ENCODE assay signal across 9 mouse cellular contexts in the genomic region with DNA sequence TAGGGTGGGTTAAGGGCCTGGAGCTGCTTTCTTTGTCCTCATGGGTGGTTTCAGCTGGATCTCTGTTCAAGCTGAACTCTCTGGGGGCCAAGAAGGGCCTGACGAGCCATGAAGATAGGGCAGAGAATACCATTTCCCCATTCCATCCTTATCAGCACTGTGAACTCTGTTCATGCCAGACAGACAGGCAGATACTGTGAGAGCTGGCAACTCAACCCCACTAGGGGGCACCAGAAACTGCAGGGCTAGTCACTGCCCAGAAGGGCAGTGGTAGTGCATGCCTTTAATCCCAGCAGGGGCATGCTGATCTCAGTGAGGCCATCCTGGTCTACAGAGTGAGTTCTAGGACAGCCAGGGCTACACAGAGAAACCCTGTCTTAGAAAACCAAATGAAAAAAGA. TPM values are rescaled to one million over a fixed set of nuclear protein-coding genes. Genes with fewer than 3 reads are reported as not detected.
DNase-seq lines count a peak whose midpoint lies in the region; ATAC-seq and TF ChIP-seq lines count a peak whose summit lies in the region.
"Had no signal": no experiment of that assay in that cellular context is flagged by ENCODE, and none has a peak within 500 bp of the region (broad histone marks: within the 10 kb centered on the region; RNA-seq: fewer than 3 reads in every experiment).

No protein-coding gene starts in this region.

- TF ChIP-seq CTCF in brain, embryonic 14.5 days (IDR thresholded peaks at IDR 0.05; ENCODE audit: borderline replicate concordance, extremely low read depth, insufficient read depth, insufficient read length), result peak; percentile 56; the same call in 1 of the 2 replicates
- peak; percentile 65 for TF ChIP-seq CTCF in lung, adult 2 months (IDR thresholded peaks at IDR 0.05; ENCODE audit: insufficient read depth, low read length)
- peak; percentile 77 for TF ChIP-seq CTCF in stomach, postnatal 0 days (IDR thresholded peaks at IDR 0.05; ENCODE audit: low read depth)

- no peak for TF ChIP-seq EP300 in stomach, postnatal 0 days (optimal IDR thresholded peaks at IDR 0.05)

- peak; percentile 71 for ATAC-seq in stomach, postnatal 0 days (ENCODE audit: low FRiP score, low TSS enrichment)

- no peak overlapping the region for H3K4me2 ChIP-seq in stomach, postnatal 0 days (replicated peaks; ENCODE audit: low read depth)
- H3K4me2 ChIP-seq: heart, embryonic 13.5 days had no signal

- H3K36me3 ChIP-seq in stomach, postnatal 0 days (ENCODE audit: control insufficient read depth, insufficient read depth, low read length), result no peaks in the 10 kb centered on the region
- H3K36me3 ChIP-seq: heart, embryonic 13.5 days had no signal

- no peaks in the 10 kb centered on the region for H3K9me3 ChIP-seq in stomach, postnatal 0 days (ENCODE audit: control insufficient read depth, low read length)
- H3K9me3 ChIP-seq: heart, embryonic 13.5 days had no signal

- WGBS in lung, adult 2 months, result 11% methylated on average over 1 of the region's 1 CpGs
- 25% methylated on average over 1 of the region's 1 CpGs for WGBS in stomach, postnatal 0 days

- intact Hi-C loops in left cerebral cortex, postnatal 4 days (cut with DNase I), result no loop called here

- no peak overlapping the region for H3K4me3 ChIP-seq in lung, adult 2 months (replicated peaks; ENCODE audit: extremely low read depth, low read depth, low read length)
- H3K4me3 ChIP-seq in stomach, postnatal 0 days (ENCODE audit: low read depth, low read length), result no peak overlapping the region
- H3K4me3 ChIP-seq: heart, embryonic 13.5 days; myocyte had no signal

- H3K27me3 ChIP-seq in stomach, postnatal 0 days (ENCODE audit: control insufficient read depth, insufficient read depth, low read length), result no peaks in the 10 kb centered on the region
- H3K27me3 ChIP-seq: heart, embryonic 13.5 days had no signal

- no peak for TF ChIP-seq POLR2A in brain, embryonic 14.5 days (IDR thresholded peaks at IDR 0.05; ENCODE audit: borderline replicate concordance, extremely low read depth, insufficient read depth, insufficient read length, poor library complexity, severe bottlenecking)
- no peak for TF ChIP-seq POLR2A in lung, adult 2 months (IDR thresholded peaks at IDR 0.05; ENCODE audit: borderline replicate concordance, extremely low read depth, low read depth, low read length)

- no peaks in the 10 kb centered on the region for H3K4me1 ChIP-seq in lung, adult 2 months (ENCODE audit: control insufficient read depth, insufficient read depth, low read length)
- no peaks in the 10 kb centered on the region for H3K4me1 ChIP-seq in stomach, postnatal 0 days (replicated peaks; ENCODE audit: control insufficient read depth, insufficient read depth)

- peak; percentile 43 for DNase-seq in left cerebral cortex, postnatal 4 days
- no peak for DNase-seq in left cerebral cortex, adult 11 months (ENCODE audit: low spot score)
- DNase-seq in MEL-GATA-1-ER (ENCODE audit: extremely low read depth, low read depth), result peak; percentile 82
- DNase-seq in brain, embryonic 14.5 days (ENCODE audit: low read depth), result no peak
- DNase-seq in induced T-regulatory cell, adult 2 months (ENCODE audit: low read depth), result peak; percentile 47
- DNase-seq in lung, adult 2 months, result peak; percentile 19
- DNase-seq in stomach, postnatal 0 days (ENCODE audit: low spot score), result peak; percentile 63

- no peak overlapping the region for H3K27ac ChIP-seq in stomach, postnatal 0 days (replicated peaks)
- H3K27ac ChIP-seq: heart, embryonic 13.5 days had no signal

- H3K9ac ChIP-seq in stomach, postnatal 0 days (ENCODE audit: low read length), result no peak overlapping the region
- H3K9ac ChIP-seq: heart, embryonic 13.5 days had no signal

RNA-seq across cellular contexts. Expression of a gene that starts 38.2 kb away (rescaled TPM):
- not detected for total RNA-seq in left cerebral cortex, postnatal 4 days (2021)
- polyA plus RNA-seq in brain, embryonic 14.5 days (2012; rRNA removed), result not detected in 2 replicates
- not detected in 2 replicates for polyA plus RNA-seq in lung, adult 2 months (2012; rRNA removed)
- polyA plus RNA-seq in stomach, postnatal 0 days (2015; fragmentation: Nextera tagmentation; extraction: Ambion mirVana), result not detected in 2 replicates
- polyA plus RNA-seq: heart, embryonic 13.5 days; myocyte had no signal

Comparison
In these comparisons a context has a peak if more than half of its experiments do, and no peak if none do; other contexts are left out.
1. DNase-seq: peak in left cerebral cortex, postnatal 4 days (single experiment), MEL-GATA-1-ER (single experiment), induced T-regulatory cell, adult 2 months (single experiment), lung, adult 2 months (single experiment) and stomach, postnatal 0 days (single experiment); none in left cerebral cortex, adult 11 months (single experiment) and brain, embryonic 14.5 days (single experiment).
2. Peak in every context shown above with its lines, with median percentiles within 50 percentile points of each other: CTCF ChIP-seq.